Mouse (Mus musculus) kidney, embryonic 15.5 days (tissue): ENCODE data around the gene Cfap57. TPM values are rescaled to one million over a fixed set of nuclear protein-coding genes. Genes with fewer than 3 reads are reported as not detected.

Experiments
- ATAC-seq: fragments of 200-750 bp; cut with Nextera tagmentation; replicated peaks from 2 replicates; pipeline ENCODE4 v1.8.0; 2017; ENCODE audit warnings: moderate TSS enrichment; ENCODE audit not compliant: low FRiP score
- H3K27ac ChIP-seq: fragments of 300-500 bp; sonication (generic); 2 replicates; pipeline ENCODE4 v1.5.1; 2015; ENCODE audit warnings: mild to moderate bottlenecking, inconsistent platforms
- H3K27me3 ChIP-seq: fragments of 300-500 bp; sonication (generic); 2 replicates; pipeline ENCODE4 v1.6.1; 2015; ENCODE audit warnings: inconsistent platforms
- H3K36me3 ChIP-seq: fragments of 300-500 bp; sonication (generic); 2 replicates; pipeline ENCODE4 v1.6.1; 2015; ENCODE audit warnings: inconsistent platforms
- H3K4me1 ChIP-seq: fragments of 300-500 bp; sonication (generic); 2 replicates; pipeline ENCODE4 v1.6.1; 2015; ENCODE audit warnings: inconsistent platforms
- H3K4me2 ChIP-seq: fragments of 300-500 bp; sonication (generic); 2 replicates; pipeline ENCODE4 v1.6.1; 2015; ENCODE audit warnings: moderate library complexity, mild to moderate bottlenecking, inconsistent platforms
- H3K4me3 ChIP-seq: fragments of 300-500 bp; sonication (generic); replicated peaks from 2 replicates; pipeline ENCODE4 v1.5.1; 2015; ENCODE audit warnings: mild to moderate bottlenecking, inconsistent platforms
- H3K9ac ChIP-seq: fragments of 300-500 bp; sonication (generic); 2 replicates; pipeline ENCODE4 v1.6.1; 2015; ENCODE audit warnings: mild to moderate bottlenecking, inconsistent platforms
- H3K9me3 ChIP-seq: fragments of 300-500 bp; sonication (generic); replicated peaks from 2 replicates; pipeline ENCODE4 v1.6.1; 2016; ENCODE audit warnings: inconsistent platforms
- WGBS: fragments of 180-500 bp; shearing (Covaris S2); methylation state at CpG from one replicate; pipeline ENCODE4 v1.1.7; 2015; ENCODE audit warnings: mixed read lengths; 5-methylcytosine and 5-hydroxymethylcytosine counted together
- polyA plus RNA-seq: library from polyadenylated mRNA; unstranded; fragments of >200 nt; fragmentation: Nextera tagmentation; extraction: Ambion mirVana; gene quantifications from 2 replicates; pipeline ENCODE4 v1.2.1, GENCODE M21; 2015

The Cfap57 gene
- polyA plus RNA-seq, 1 experiment from 2014 or later: 0.21 TPM

GRCm38 (mm10) chr4:118533156-118533555, 87.4 kb downstream of the Cfap57 start:
- Histone ChIP-seq H3K4me2 (no peak overlapping the region), H3K9ac (no peak overlapping the region), H3K9me3 (no peaks in the 10 kb centered on the region), H3K27me3 (no peaks in the 10 kb centered on the region), H3K36me3 (no peaks in the 10 kb centered on the region), H3K4me3 (no peak overlapping the region), H3K4me1 (peaks cover 39% of the 10 kb centered on the region), H3K27ac (peak overlapping the region; percentile 70)
- ATAC-seq: peak; percentile 88
- 20% methylated on average over 3 of the region's 4 CpGs for WGBS

GRCm38 (mm10) chr4:118532663-118533062, 87.9 kb downstream of the Cfap57 start:
- H3K27me3 ChIP-seq: no peaks in the 10 kb centered on the region
- H3K9ac ChIP-seq: no peak overlapping the region
- no peak overlapping the region for H3K4me3 ChIP-seq
- no peaks in the 10 kb centered on the region for H3K36me3 ChIP-seq
- 60% methylated on average over 5 of the region's 5 CpGs for whole genome bisulfite sequencing
- H3K4me2 ChIP-seq: no peak overlapping the region
- H3K4me1 ChIP-seq: peaks cover 39% of the 10 kb centered on the region
- ATAC-seq: no peak; the same call in 1 of the 2 replicates
- H3K9me3 ChIP-seq: no peaks in the 10 kb centered on the region
- H3K27ac ChIP-seq: peak overlapping the region; percentile 64

- peak overlapping the region; percentile 74 for H3K27ac ChIP-seq
- peak overlapping the region; percentile 36 for H3K4me3 ChIP-seq
- H3K27me3 ChIP-seq: no peaks in the 10 kb centered on the region
- H3K9ac ChIP-seq: no peak overlapping the region
- ATAC-seq: 0 out of 2 replicates have a peak, but pooled peaks have one; percentile 44
- WGBS: 77% methylated on average over 6 of the region's 6 CpGs
- no peaks in the 10 kb centered on the region for H3K9me3 ChIP-seq
- H3K4me1 ChIP-seq: peaks cover 23% of the 10 kb centered on the region
- H3K36me3 ChIP-seq: no peaks in the 10 kb centered on the region
- peak overlapping the region; percentile 46 for H3K4me2 ChIP-seq
Observed at GRCm38 (mm10) chr4:118527720-118528119, 92.9 kb downstream of the Cfap57 start.

- H3K9ac ChIP-seq: no peak overlapping the region
- no peaks in the 10 kb centered on the region for H3K36me3 ChIP-seq
- H3K27me3 ChIP-seq: no peaks in the 10 kb centered on the region
- peak overlapping the region; percentile 74 for H3K27ac ChIP-seq
- peak overlapping the region; percentile 46 for H3K4me2 ChIP-seq
- peak overlapping the region; percentile 36 for H3K4me3 ChIP-seq
- no peak; the same call in 1 of the 2 replicates for ATAC-seq
- peaks cover 19% of the 10 kb centered on the region for H3K4me1 ChIP-seq
- H3K9me3 ChIP-seq: no peaks in the 10 kb centered on the region
- WGBS: 39% methylated on average over 5 of the region's 5 CpGs
Observed at GRCm38 (mm10) chr4:118527335-118527681, 93.3 kb downstream of the Cfap57 start.

- peak within 1 kb of the TSS; percentile 36 for H3K4me3 ChIP-seq
- H3K4me2 ChIP-seq: peak within 1 kb of the TSS; percentile 46
- H3K36me3 ChIP-seq: no peaks in the 10 kb centered on the region
- H3K4me1 ChIP-seq: peaks cover 15% of the 10 kb centered on the region
- ATAC-seq: peak; percentile 69
- 46% methylated on average over 17 of the region's 17 CpGs for WGBS
- no peaks in the 10 kb centered on the region for H3K9me3 ChIP-seq
- peak within 1 kb of the TSS; percentile 74 for H3K27ac ChIP-seq
- H3K27me3 ChIP-seq: no peaks in the 10 kb centered on the region
- no peak within 1 kb of the TSS for H3K9ac ChIP-seq
Observed at GRCm38 (mm10) chr4:118526408-118527334, 93.9 kb downstream of the Cfap57 start, which contains the start of gene 2610528J11Rik. TSS of gene 2610528J11Rik (plus strand) at chr4:118526999.

- Histone ChIP-seq H3K9me3 (no peaks in the 10 kb centered on the region), H3K9ac (no peak overlapping the region), H3K27ac (no peak overlapping the region), H3K4me2 (no peak overlapping the region), H3K4me1 (peaks cover 15% of the 10 kb centered on the region), H3K4me3 (no peak overlapping the region), H3K27me3 (no peaks in the 10 kb centered on the region), H3K36me3 (no peaks in the 10 kb centered on the region)
- no peak for ATAC-seq
- 76% methylated on average over 3 of the region's 3 CpGs for WGBS
Observed at GRCm38 (mm10) chr4:118525779-118526178, 94.8 kb downstream of the Cfap57 start.

GRCm38 (mm10) chr4:118523976-118524375, 96.6 kb downstream of the Cfap57 start:
- WGBS: 75% methylated on average over 7 of the region's 7 CpGs
- H3K4me3 ChIP-seq: no peak overlapping the region
- no peaks in the 10 kb centered on the region for H3K36me3 ChIP-seq
- H3K4me1 ChIP-seq: peaks cover 15% of the 10 kb centered on the region
- H3K27me3 ChIP-seq: no peaks in the 10 kb centered on the region
- H3K9ac ChIP-seq: 0 out of 2 replicates have a peak overlapping the region, but pooled peaks have one; percentile 22
- ATAC-seq: no peak
- H3K9me3 ChIP-seq: no peaks in the 10 kb centered on the region
- no peak overlapping the region for H3K27ac ChIP-seq
- H3K4me2 ChIP-seq: no peak overlapping the region

GRCm38 (mm10) chr4:118522248-118522647, 98.3 kb downstream of the Cfap57 start:
- WGBS: 84% methylated on average over 7 of the region's 7 CpGs

GRCm38 (mm10) chr4:118518208-118518607, 102.4 kb downstream of the Cfap57 start:
- H3K9me3 ChIP-seq: no peaks in the 10 kb centered on the region
- WGBS: 73% methylated on average over 5 of the region's 5 CpGs
- H3K4me3 ChIP-seq: no peak overlapping the region
- no peak overlapping the region for H3K9ac ChIP-seq
- H3K27ac ChIP-seq: no peak overlapping the region
- H3K27me3 ChIP-seq: peaks cover 5% of the 10 kb centered on the region; the same call in 1 of the 2 replicates
- H3K4me1 ChIP-seq: peaks cover 12% of the 10 kb centered on the region
- H3K4me2 ChIP-seq: no peak overlapping the region
- no peak for ATAC-seq
- no peaks in the 10 kb centered on the region for H3K36me3 ChIP-seq

More at GRCm38 (mm10) chr4:118522248-118522647, 98.3 kb downstream of the Cfap57 start:
- Histone ChIP-seq H3K27me3 (peaks cover 5% of the 10 kb centered on the region; the same call in 1 of the 2 replicates), H3K9ac (no peak overlapping the region), H3K4me1 (peaks cover 15% of the 10 kb centered on the region), H3K9me3 (no peaks in the 10 kb centered on the region), H3K27ac (no peak overlapping the region), H3K4me2 (no peak overlapping the region), H3K36me3 (no peaks in the 10 kb centered on the region), H3K4me3 (no peak overlapping the region)
- no peak for ATAC-seq

- H3K9ac ChIP-seq: no peak overlapping the region
- H3K4me2 ChIP-seq: 0 out of 2 replicates have a peak overlapping the region, but pooled peaks have one; percentile 5
- peaks cover 12% of the 10 kb centered on the region for H3K4me1 ChIP-seq
- H3K27ac ChIP-seq: no peak overlapping the region
- peaks cover 5% of the 10 kb centered on the region; the same call in 1 of the 2 replicates for H3K27me3 ChIP-seq
- ATAC-seq: 0 out of 2 replicates have a peak, but pooled peaks have one; percentile 36
- no peak overlapping the region for H3K4me3 ChIP-seq
- H3K36me3 ChIP-seq: no peaks in the 10 kb centered on the region
- H3K9me3 ChIP-seq: no peaks in the 10 kb centered on the region
- WGBS: 40% methylated on average over 16 of the region's 16 CpGs
Observed at GRCm38 (mm10) chr4:118517497-118518146, 103.0 kb downstream of the Cfap57 start.

GRCm38 (mm10) chr4:118516699-118517496, 103.7 kb downstream of the Cfap57 start:
- H3K27ac ChIP-seq: no peak overlapping the region

More at GRCm38 (mm10) chr4:118516699-118517496, 103.7 kb downstream of the Cfap57 start:
- peaks cover 12% of the 10 kb centered on the region for H3K4me1 ChIP-seq
- H3K36me3 ChIP-seq: no peaks in the 10 kb centered on the region
- H3K4me2 ChIP-seq: 0 out of 2 replicates have a peak overlapping the region, but pooled peaks have one; percentile 5
- H3K27me3 ChIP-seq: peaks cover 5% of the 10 kb centered on the region; the same call in 1 of the 2 replicates
- peak; percentile 46; the same call in 1 of the 2 replicates for ATAC-seq
- no peak overlapping the region for H3K4me3 ChIP-seq
- no peak overlapping the region for H3K9ac ChIP-seq
- H3K9me3 ChIP-seq: no peaks in the 10 kb centered on the region
- WGBS: 26% methylated on average over 20 of the region's 20 CpGs
